Mouse (Mus musculus) neutrophil, adult 59 days (primary cell): ENCODE results near the gene Foxe1. TPM values are rescaled to one million over a fixed set of nuclear protein-coding genes. Genes with fewer than 3 reads are reported as not detected.

Experiments
- total RNA-seq, 2 experiments: library from RNA; stranded (reverse); gene quantifications; 1 replicate in 1 of 2; 2 replicates in 1 of 2; pipeline ENCODE4 v1.2.4; 2023

Gene Foxe1
- total RNA-seq = not detected

GRCm38 (mm10) chr4:46343596-46344260 is at the start of gene Foxe1:
Gene Foxe1, plus strand, starts transcription at chr4:46343609.

GRCm38 (mm10) chr4:46389013-46389611 is 45.7 kb downstream of the Foxe1 start, which contains the start of gene Trmo:
Gene Trmo, minus strand, starts transcription at chr4:46389437.

Other genes with a start within 250 kb of the Foxe1 start
- gene Ncbp1, start 205.0 kb upstream of the Foxe1 start, total RNA-seq = 10 to 100 TPM; 32.0 to 34.7 TPM
- 10 to 100 TPM; 23.8 to 25.4 TPM for gene Tstd2, start 204.9 kb upstream of the Foxe1 start, total RNA-seq
- 10 to 100 TPM; 15.7 to 19.3 TPM for gene Xpa, start 147.3 kb upstream of the Foxe1 start, total RNA-seq
- 1 to 10 TPM; 3.8 to 5.4 TPM for gene Trmo, start 45.8 kb downstream of the Foxe1 start, total RNA-seq
- gene Hemgn, start 69.9 kb downstream of the Foxe1 start, total RNA-seq = 10 to 100 TPM in 1 of 2 experiments, 1 to 10 TPM in 1; 7.3 to 24.3 TPM
- gene Anp32b, start 107.3 kb downstream of the Foxe1 start, total RNA-seq = 100 to 1,000 TPM; 179 to 210 TPM
- gene Nans, start 145.6 kb downstream of the Foxe1 start, total RNA-seq = 10 to 100 TPM; 35.6 to 56.5 TPM
- 10 to 100 TPM; 22.0 to 25.5 TPM for gene Trim14, start 192.5 kb downstream of the Foxe1 start, total RNA-seq